Mouse (Mus musculus) spleen, embryonic (tissue): ENCODE results near the gene Cela2a.
"Not testable (repeated sequence)": the region's sequence is repeated elsewhere in the genome, so short reads cannot be mapped to it uniquely, and the experiment has no call there.

Experiments
- CTCF ChIA-PET: fragments of 350-600 bp; sonication (Branson Sonifier 250); formaldehyde crosslinking; loops from one replicate; lab custom pipeline; 2022; lab: Charles Lee

Gene Cela2a

GRCm38 (mm10) chr4:141804105-141804504 lies 21.9 kb downstream of the Cela2a start:
- CTCF ChIA-PET, result no interaction called here

GRCm38 (mm10) chr4:141797545-141797944 lies 28.4 kb downstream of the Cela2a start:
- CTCF ChIA-PET, result no interaction called here

- CTCF ChIA-PET, result no interaction called here
These were observed 29.0 kb downstream of the Cela2a start for GRCm38 (mm10) chr4:141796954-141797353.

GRCm38 (mm10) chr4:141796356-141796755 lies 29.6 kb downstream of the Cela2a start:
- CTCF ChIA-PET, result no interaction called here

- CTCF ChIA-PET, result no interaction called here
These were observed 31.8 kb downstream of the Cela2a start for GRCm38 (mm10) chr4:141794152-141794535.

- CTCF ChIA-PET, result no interaction called here
These were observed 32.4 kb downstream of the Cela2a start, which contains the start of gene Casp9 for GRCm38 (mm10) chr4:141793282-141794151. TSS of gene Casp9 (plus strand) at chr4:141793612.

- CTCF ChIA-PET, result no interaction called here
These were observed 33.2 kb downstream of the Cela2a start for GRCm38 (mm10) chr4:141792554-141793281.

- CTCF ChIA-PET, result interaction anchor here (0.6 kb wide), 2 partner anchors 25 to 678 kb away, joined by 3 to 4 read pairs; no protein-coding TSS in a partner anchor
These were observed 34.0 kb downstream of the Cela2a start for GRCm38 (mm10) chr4:141791951-141792350.

GRCm38 (mm10) chr4:141791486-141791885 lies 34.5 kb downstream of the Cela2a start:
- CTCF ChIA-PET, result interaction anchor here (0.6 kb wide), 2 partner anchors 25 to 679 kb away, joined by 3 to 4 read pairs; no protein-coding TSS in a partner anchor

- CTCF ChIA-PET, result no interaction called here
These were observed 35.4 kb downstream of the Cela2a start, which contains the start of gene Dnajc16 for GRCm38 (mm10) chr4:141790524-141790990. TSS of gene Dnajc16 (minus strand) at chr4:141790931.

- CTCF ChIA-PET, result interaction anchor here (0.6 kb wide), 1 partner anchor 99 kb away, joined by 3 read pairs; no protein-coding TSS in a partner anchor
These were observed 36.3 kb downstream of the Cela2a start for GRCm38 (mm10) chr4:141789564-141790218.

GRCm38 (mm10) chr4:141787462-141787861 lies 38.5 kb downstream of the Cela2a start:
- CTCF ChIA-PET, result no interaction called here

- CTCF ChIA-PET, result no interaction called here
These were observed 38.9 kb downstream of the Cela2a start for GRCm38 (mm10) chr4:141787046-141787445.

GRCm38 (mm10) chr4:141786141-141786540 lies 39.8 kb downstream of the Cela2a start:
- CTCF ChIA-PET, result no interaction called here

GRCm38 (mm10) chr4:141784835-141785234 lies 41.1 kb downstream of the Cela2a start:
- CTCF ChIA-PET, result interaction anchor here (0.6 kb wide), 1 partner anchor 47 kb away, joined by 3 read pairs; no protein-coding TSS in a partner anchor

GRCm38 (mm10) chr4:141781201-141781985 lies 44.6 kb downstream of the Cela2a start:
- CTCF ChIA-PET, result no interaction called here

- CTCF ChIA-PET, result no interaction called here
These were observed 46.1 kb downstream of the Cela2a start for GRCm38 (mm10) chr4:141779828-141780227.

- CTCF ChIA-PET, result not testable (repeated sequence)
These were observed 52.9 kb downstream of the Cela2a start for GRCm38 (mm10) chr4:141773019-141773418.

- CTCF ChIA-PET, result no interaction called here
These were observed 54.1 kb downstream of the Cela2a start for GRCm38 (mm10) chr4:141771823-141772222.

- CTCF ChIA-PET, result no interaction called here
These were observed 56.3 kb downstream of the Cela2a start for GRCm38 (mm10) chr4:141769501-141770160.
